Mouse (Mus musculus): Measurements from ENCODE around the gene Afg1l. TPM values are rescaled to one million over a fixed set of nuclear protein-coding genes. Genes with fewer than 3 reads are reported as not detected.

Afg1l gene
- polyA plus RNA-seq, 1 experiment from 2014 or later: 4.6 TPM

DNA sequence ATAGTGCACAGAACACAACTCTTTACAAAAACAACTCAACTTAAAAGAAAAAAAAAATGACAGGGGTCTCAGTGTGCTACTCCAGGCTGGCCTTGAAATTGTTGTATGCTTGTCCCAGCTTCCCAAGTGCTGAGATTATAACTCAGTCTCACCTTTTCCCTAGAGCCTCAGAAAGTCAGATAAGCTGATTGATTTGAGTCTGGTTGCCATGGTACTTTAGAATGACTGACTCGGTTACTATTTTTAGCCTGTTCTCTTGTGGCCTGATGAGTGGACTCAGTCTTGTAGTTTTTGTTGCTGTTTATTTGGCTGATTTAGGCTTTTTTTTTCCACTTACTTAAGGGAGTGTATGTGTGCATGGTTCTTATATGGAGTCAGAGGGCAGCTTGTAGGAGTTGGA is 12.8 kb upstream of the Afg1l start:
- H3K4me1 ChIP-seq (ENCODE audit: control insufficient read depth, insufficient read depth, low read length): no peaks in the 10 kb centered on the region
- no peak overlapping the region for H3K27ac ChIP-seq (ENCODE audit: low read depth, low read length)
- ATAC-seq (ENCODE audit: low FRiP score) (no peak), DNase-seq (ENCODE audit: low spot score, missing footprints) (peak; percentile 72)
- no peak overlapping the region for H3K4me3 ChIP-seq (ENCODE audit: low read depth, low read length)
- no peak overlapping the region for H3K9ac ChIP-seq (ENCODE audit: low read length)
- 68% methylated on average over 1 of the region's 1 CpGs for WGBS
- no peaks in the 10 kb centered on the region for H3K27me3 ChIP-seq (ENCODE audit: control insufficient read depth, insufficient read depth, low read length)
- H3K4me2 ChIP-seq: no peak overlapping the region
- H3K36me3 ChIP-seq (ENCODE audit: control insufficient read depth, insufficient read depth, low read length): no peaks in the 10 kb centered on the region
- H3K9me3 ChIP-seq (ENCODE audit: control insufficient read depth, low read length): no peaks in the 10 kb centered on the region

DNA sequence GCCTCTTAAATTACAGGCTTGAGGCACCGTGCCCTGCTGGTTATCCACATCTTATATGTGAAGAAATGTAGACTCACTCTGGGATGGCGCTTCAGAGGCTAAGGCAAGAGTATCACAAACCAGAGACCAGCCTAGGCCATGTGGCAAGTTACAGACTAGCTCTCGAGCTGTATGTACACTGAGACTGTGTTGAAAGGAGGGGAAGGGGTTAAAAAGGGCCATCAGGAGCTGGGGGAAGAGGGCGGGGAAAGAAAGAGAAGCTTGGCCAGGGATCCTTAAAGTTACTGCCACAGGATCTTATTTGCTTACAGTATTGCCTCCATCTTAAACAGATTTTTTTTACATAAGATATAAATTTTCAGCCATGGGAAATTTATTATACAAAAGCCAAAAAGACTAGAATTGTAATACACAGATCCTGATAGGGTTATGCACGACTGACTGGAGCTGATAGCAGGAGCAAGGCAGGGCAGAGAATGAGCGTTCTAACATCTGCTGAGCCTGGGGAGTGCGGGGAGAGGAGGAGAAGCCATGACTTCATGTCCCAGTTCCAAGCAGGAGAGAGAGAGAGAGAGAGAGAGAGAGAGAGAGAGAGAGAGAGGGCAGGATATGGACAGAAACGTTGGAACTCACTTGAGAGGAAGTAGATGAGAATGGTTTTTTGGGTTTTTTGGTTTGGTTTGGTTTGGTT is 10.4 kb upstream of the Afg1l start:
- Histone ChIP-seq H3K9ac (ENCODE audit: low read length) (no peak overlapping the region), H3K27me3 (ENCODE audit: control insufficient read depth, insufficient read depth, low read length) (no peaks in the 10 kb centered on the region), H3K27ac (ENCODE audit: low read depth, low read length) (no peak overlapping the region), H3K36me3 (ENCODE audit: control insufficient read depth, insufficient read depth, low read length) (no peaks in the 10 kb centered on the region), H3K4me2 (no peak overlapping the region), H3K9me3 (ENCODE audit: control insufficient read depth, low read length) (no peaks in the 10 kb centered on the region), H3K4me1 (ENCODE audit: control insufficient read depth, insufficient read depth, low read length) (no peaks in the 10 kb centered on the region), H3K4me3 (ENCODE audit: low read depth, low read length) (no peak overlapping the region)
- peak; percentile 79 for DNase-seq (ENCODE audit: low spot score, missing footprints)
- ATAC-seq (ENCODE audit: low FRiP score): no peak
- 39% methylated on average over 8 of the region's 8 CpGs for WGBS

DNA sequence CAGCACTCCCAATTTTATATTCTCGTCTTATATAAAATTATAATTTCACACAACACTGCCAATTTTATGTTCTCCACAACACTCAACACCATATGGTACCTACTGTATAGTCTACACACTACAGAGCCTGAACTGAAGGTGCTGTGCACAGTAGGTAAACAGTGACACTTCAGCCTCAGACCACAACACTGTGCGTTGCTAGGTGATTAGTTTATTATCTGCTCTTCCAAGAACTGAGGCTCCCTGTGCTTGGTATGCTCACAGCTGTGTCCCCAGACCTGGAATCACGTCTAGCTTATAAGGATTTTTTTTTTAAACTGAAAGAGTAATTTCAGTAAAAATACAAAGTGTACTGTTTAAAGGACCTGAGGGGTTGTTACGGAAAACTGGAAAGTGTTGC is 2.4 kb upstream of the Afg1l start:
- ATAC-seq (ENCODE audit: low FRiP score) (no peak), DNase-seq (ENCODE audit: low spot score, missing footprints) (no peak)
- no peak overlapping the region for H3K27ac ChIP-seq (ENCODE audit: low read depth, low read length)
- peaks cover 9% of the 10 kb centered on the region; the same call in 1 of the 2 replicates for H3K4me1 ChIP-seq (ENCODE audit: control insufficient read depth, insufficient read depth, low read length)
- H3K36me3 ChIP-seq (ENCODE audit: control insufficient read depth, insufficient read depth, low read length): no peaks in the 10 kb centered on the region
- WGBS: 80% methylated on average over 4 of the region's 4 CpGs
- no peaks in the 10 kb centered on the region for H3K9me3 ChIP-seq (ENCODE audit: control insufficient read depth, low read length)
- H3K27me3 ChIP-seq (ENCODE audit: control insufficient read depth, insufficient read depth, low read length): no peaks in the 10 kb centered on the region
- H3K4me3 ChIP-seq (ENCODE audit: low read depth, low read length): no peak overlapping the region
- H3K9ac ChIP-seq (ENCODE audit: low read length): no peak overlapping the region
- H3K4me2 ChIP-seq: no peak overlapping the region

DNA sequence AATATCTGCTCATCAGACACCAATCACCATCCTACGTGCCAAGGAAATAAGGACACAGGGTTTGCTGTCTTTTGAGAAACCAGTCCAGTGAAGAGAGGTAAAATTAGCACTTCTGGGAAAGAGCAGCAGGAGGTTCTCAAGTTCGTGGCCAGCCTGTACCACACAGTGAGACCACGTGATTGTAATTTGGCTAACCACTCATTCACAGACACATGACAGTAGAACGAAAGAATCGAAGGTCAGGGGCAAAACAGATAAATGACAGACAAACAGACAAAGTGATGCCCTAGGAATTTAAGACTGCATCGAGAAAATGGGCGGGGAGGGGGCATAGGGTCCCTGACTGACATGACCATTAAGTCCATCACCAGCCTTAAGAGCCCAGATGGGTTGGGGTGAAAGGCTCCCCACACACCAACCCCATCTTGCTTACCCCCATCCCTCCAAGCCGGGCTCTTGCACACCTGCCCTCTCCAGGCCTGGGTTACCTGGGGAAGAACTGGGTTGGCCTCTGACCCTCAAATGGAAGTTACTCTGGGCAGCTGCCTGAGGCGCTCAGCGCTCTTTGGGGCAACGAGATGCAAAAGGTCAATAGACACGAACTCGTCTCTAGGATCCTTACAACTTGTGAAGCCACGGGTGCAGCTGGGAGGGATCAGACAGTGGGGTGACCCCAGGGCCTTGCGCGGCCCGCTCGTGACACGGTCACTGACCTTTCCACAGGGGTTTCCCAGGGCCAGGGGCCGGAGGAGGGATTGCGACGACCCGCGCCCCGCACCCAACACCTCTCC is 620 bp downstream of the Afg1l start:
- 16% methylated on average over 25 of the region's 25 CpGs for WGBS
- peaks cover 9% of the 10 kb centered on the region; the same call in 1 of the 2 replicates for H3K4me1 ChIP-seq (ENCODE audit: control insufficient read depth, insufficient read depth, low read length)
- peaks cover 2% of the 10 kb centered on the region; the same call in 1 of the 2 replicates for H3K9me3 ChIP-seq (ENCODE audit: control insufficient read depth, low read length)
- peak overlapping the region; percentile 76 for H3K4me3 ChIP-seq (ENCODE audit: low read depth, low read length)
- no peaks in the 10 kb centered on the region for H3K27me3 ChIP-seq (ENCODE audit: control insufficient read depth, insufficient read depth, low read length)
- H3K36me3 ChIP-seq (ENCODE audit: control insufficient read depth, insufficient read depth, low read length): no peaks in the 10 kb centered on the region
- ATAC-seq (ENCODE audit: low FRiP score): peak; percentile 52
- peak overlapping the region; percentile 78 for H3K4me2 ChIP-seq
- DNase-seq (ENCODE audit: low spot score, missing footprints): no peak
- H3K9ac ChIP-seq (ENCODE audit: low read length): peak overlapping the region; percentile 93
- H3K27ac ChIP-seq (ENCODE audit: low read depth, low read length): peak overlapping the region; percentile 81

DNA sequence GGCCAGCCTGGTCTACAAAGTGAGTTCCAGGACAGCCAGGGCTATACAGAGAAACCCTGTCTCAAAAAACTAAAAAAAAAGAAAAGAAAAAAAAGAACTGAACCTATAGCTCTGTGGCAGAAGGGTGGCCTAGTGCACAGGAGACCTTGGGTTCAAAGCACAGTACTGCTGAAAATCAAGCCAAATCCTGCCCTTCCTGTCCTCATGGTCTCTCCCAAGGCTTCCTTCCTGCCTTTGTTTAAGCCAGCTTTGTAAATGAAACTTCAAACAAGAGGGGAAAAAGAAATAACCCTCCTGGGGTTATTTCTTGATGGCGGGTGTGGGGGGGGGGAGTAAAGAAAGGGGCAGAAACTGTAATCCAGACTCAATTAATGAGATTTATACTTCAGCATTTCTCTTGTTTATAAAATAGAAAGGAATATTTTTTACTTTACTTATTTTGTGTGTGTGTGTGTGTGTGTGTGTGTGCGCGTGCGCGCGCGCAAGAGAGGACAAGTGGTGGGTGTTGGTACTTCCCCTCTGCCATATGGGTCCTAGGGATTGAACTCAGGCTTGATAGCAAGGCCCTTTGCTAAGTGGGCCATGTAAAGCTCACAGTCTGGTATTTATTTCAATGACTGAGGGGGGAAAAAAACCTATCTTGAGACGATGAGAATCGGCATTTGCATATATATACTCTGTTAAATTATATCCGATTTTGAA is 1.4 kb downstream of the Afg1l start:
- H3K4me1 ChIP-seq (ENCODE audit: control insufficient read depth, insufficient read depth, low read length): peaks cover 9% of the 10 kb centered on the region; the same call in 1 of the 2 replicates
- no peaks in the 10 kb centered on the region for H3K36me3 ChIP-seq (ENCODE audit: control insufficient read depth, insufficient read depth, low read length)
- no peak for ATAC-seq (ENCODE audit: low FRiP score)
- H3K4me3 ChIP-seq (ENCODE audit: low read depth, low read length): no peak overlapping the region
- no peak for DNase-seq (ENCODE audit: low spot score, missing footprints)
- H3K4me2 ChIP-seq: no peak overlapping the region
- H3K27ac ChIP-seq (ENCODE audit: low read depth, low read length): no peak overlapping the region
- no peak overlapping the region for H3K9ac ChIP-seq (ENCODE audit: low read length)
- WGBS: 94% methylated on average over 10 of the region's 10 CpGs
- H3K9me3 ChIP-seq (ENCODE audit: control insufficient read depth, low read length): peaks cover 2% of the 10 kb centered on the region; the same call in 1 of the 2 replicates
- no peaks in the 10 kb centered on the region for H3K27me3 ChIP-seq (ENCODE audit: control insufficient read depth, insufficient read depth, low read length)

DNA sequence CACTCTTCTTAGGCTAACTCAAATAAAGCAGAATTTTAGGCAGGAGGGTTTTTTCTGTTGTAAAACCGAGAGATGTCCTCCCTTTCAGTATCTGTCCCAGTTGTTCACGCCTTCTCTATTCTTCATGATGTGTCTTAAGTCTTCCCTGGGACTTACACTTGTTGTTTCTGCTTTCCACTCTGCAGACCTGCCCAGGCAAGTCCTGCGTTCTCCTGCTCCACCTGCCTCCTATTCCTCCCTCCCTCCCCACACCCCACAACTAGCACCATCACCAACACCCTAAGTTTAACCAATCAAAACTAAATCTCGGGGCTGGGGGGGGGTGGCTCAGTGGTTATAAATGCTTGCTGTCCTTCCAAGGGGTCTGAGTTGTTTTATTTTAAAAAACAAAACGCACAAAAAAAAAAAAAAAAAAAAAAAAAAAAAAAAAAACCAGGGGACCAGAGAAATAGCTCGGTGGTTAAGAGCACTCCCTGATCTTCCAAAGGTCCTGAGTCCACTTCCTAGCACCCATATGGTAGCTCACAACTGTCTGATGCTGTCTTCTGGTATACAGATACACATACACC is 3.3 kb downstream of the Afg1l start:
- ATAC-seq (ENCODE audit: low FRiP score): no peak
- WGBS: 86% methylated on average over 6 of the region's 6 CpGs
- Histone ChIP-seq H3K27ac (ENCODE audit: low read depth, low read length) (no peak overlapping the region), H3K27me3 (ENCODE audit: control insufficient read depth, insufficient read depth, low read length) (no peaks in the 10 kb centered on the region), H3K36me3 (ENCODE audit: control insufficient read depth, insufficient read depth, low read length) (no peaks in the 10 kb centered on the region), H3K4me1 (ENCODE audit: control insufficient read depth, insufficient read depth, low read length) (peaks cover 9% of the 10 kb centered on the region; the same call in 1 of the 2 replicates), H3K4me2 (no peak overlapping the region), H3K9ac (ENCODE audit: low read length) (no peak overlapping the region), H3K4me3 (ENCODE audit: low read depth, low read length) (no peak overlapping the region), H3K9me3 (ENCODE audit: control insufficient read depth, low read length) (peaks cover 2% of the 10 kb centered on the region; the same call in 1 of the 2 replicates)
- no peak for DNase-seq (ENCODE audit: low spot score, missing footprints)

DNA sequence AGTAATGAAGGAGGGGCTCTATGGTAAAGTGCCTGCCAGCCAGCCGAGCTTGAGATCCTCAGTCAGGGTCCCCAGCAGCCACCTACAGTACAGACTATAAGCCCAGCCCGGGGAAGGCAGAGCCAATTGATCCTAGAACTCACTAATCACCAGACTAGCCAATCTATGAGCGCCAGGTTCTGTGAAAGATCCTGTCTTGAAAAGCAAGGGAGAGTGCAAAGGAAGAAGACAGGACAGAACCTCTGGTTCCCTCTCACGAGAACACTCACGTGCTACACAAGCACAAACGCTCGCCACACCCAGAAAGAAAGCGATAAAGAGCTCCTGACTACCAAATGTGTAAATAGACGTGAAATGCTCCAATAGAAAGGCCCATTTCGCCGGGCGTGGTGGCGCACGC is 13.6 kb downstream of the Afg1l start:
- Histone ChIP-seq H3K9me3 (ENCODE audit: control insufficient read depth, low read length) (no peaks in the 10 kb centered on the region), H3K4me2 (no peak overlapping the region), H3K4me3 (ENCODE audit: low read depth, low read length) (no peak overlapping the region), H3K27me3 (ENCODE audit: control insufficient read depth, insufficient read depth, low read length) (no peaks in the 10 kb centered on the region), H3K27ac (ENCODE audit: low read depth, low read length) (no peak overlapping the region), H3K9ac (ENCODE audit: low read length) (no peak overlapping the region), H3K4me1 (ENCODE audit: control insufficient read depth, insufficient read depth, low read length) (no peaks in the 10 kb centered on the region), H3K36me3 (ENCODE audit: control insufficient read depth, insufficient read depth, low read length) (no peaks in the 10 kb centered on the region)
- peak; percentile 83 for DNase-seq (ENCODE audit: low spot score, missing footprints)
- ATAC-seq (ENCODE audit: low FRiP score): no peak
- WGBS: 78% methylated on average over 14 of the region's 14 CpGs

DNA sequence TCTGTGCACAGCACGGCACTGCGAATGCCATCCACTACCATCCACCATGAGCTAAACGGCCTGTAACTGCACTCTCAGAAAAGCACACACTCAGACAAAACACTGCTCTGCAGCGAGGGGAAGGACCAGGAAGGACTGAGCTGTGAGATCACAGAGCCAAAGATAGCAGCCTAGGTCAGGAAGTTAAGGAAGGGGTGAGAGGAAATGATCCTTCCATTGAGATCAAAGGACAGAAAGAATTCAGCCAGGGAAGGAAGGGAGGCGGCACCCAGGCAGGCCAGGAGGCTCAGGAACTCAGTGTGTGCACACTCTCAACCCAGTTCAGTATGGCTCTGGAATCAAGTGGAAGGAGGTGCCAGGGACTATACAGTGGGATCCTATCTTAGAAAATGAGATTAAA is 14.1 kb downstream of the Afg1l start:
- ATAC-seq (ENCODE audit: low FRiP score) (no peak), DNase-seq (ENCODE audit: low spot score, missing footprints) (no peak)
- H3K9me3 ChIP-seq (ENCODE audit: control insufficient read depth, low read length): no peaks in the 10 kb centered on the region
- no peaks in the 10 kb centered on the region for H3K4me1 ChIP-seq (ENCODE audit: control insufficient read depth, insufficient read depth, low read length)
- H3K27ac ChIP-seq (ENCODE audit: low read depth, low read length): no peak overlapping the region
- 56% methylated on average over 5 of the region's 5 CpGs for WGBS
- no peak overlapping the region for H3K4me2 ChIP-seq
- H3K4me3 ChIP-seq (ENCODE audit: low read depth, low read length): no peak overlapping the region
- no peak overlapping the region for H3K9ac ChIP-seq (ENCODE audit: low read length)
- no peaks in the 10 kb centered on the region for H3K27me3 ChIP-seq (ENCODE audit: control insufficient read depth, insufficient read depth, low read length)
- no peaks in the 10 kb centered on the region for H3K36me3 ChIP-seq (ENCODE audit: control insufficient read depth, insufficient read depth, low read length)
